Mouse (Mus musculus): ENCODE results near the gene Chpt1. TPM values are rescaled to one million over a fixed set of nuclear protein-coding genes. Genes with fewer than 3 reads are reported as not detected.
"Not testable (repeated sequence)": the region's sequence is repeated elsewhere in the genome, so short reads cannot be mapped to it uniquely, and the experiment has no call there.

Chpt1 gene
- total RNA-seq, 1 experiment from 2014 or later: 287 TPM

DNA sequence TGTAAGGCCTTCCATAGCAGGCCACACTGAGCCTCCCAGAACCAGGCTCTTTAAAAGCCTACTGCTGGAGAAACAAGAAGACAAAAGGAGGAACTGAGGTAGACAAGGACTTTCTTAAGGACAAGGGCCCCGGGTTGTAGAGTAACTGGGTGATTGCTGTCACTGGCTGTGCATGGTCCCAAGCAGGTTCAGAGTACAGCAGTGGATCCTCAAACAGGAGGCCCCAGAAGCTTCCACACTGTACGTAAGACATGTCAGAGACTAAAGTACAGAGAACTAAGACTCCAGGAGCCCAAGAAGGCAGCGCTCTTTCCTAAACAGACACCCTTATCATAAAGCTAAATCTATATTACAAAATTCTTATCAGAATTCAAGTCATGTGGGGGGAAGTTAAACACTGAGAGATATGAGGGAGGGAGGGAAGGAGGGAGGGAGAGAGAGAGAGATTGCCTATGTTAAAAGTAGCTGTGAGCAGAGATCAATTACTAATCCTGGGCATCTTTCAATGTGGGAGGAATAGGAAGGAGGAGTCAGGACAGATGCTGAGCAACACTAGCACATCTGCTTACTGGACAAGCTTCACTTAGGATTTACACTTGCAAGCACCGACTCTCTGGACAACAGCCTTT, 8.8 kb downstream of the Chpt1 start:
- no peak for DNase-seq

DNA sequence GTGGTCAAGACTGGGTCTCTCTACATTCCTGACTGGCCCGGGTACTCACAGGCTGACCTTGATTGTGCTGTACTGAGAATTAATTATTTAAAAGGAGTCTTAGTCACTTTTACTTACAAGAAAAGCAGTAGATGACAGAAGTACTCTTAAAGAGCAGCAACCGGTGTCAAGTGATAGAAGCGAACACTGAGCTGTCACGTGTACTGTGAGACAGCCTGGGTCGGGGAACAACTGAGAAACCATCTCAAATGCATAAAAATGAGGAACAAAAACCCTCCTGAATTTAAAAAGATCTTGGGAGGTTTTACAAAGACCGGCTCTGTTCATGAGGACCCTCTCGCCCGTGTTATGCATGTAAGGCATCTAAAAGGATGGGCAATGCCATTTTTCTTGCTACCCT, 11.2 kb downstream of the Chpt1 start:
- DNase-seq: no peak

DNA sequence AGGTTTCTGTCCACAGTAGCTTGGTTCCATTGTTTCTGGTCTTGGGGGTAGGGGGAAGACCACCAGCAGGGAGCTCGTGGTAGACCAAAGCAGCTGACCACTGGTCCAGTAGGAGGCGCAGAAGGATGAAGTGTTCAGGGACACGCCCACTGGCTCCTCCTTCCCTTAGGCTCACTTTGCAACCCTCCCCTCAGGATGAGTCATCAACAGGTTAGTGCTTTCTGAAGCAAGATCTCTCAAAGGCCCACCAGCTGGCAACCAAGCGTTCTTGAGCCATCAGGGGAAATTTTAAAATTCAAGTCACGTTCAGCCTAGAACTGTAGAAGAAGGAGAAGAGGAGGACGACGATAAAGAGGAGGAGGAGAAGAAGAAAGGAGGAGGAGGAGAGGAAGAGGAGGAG, 12.2 kb downstream of the Chpt1 start:
- no peak for DNase-seq

DNA sequence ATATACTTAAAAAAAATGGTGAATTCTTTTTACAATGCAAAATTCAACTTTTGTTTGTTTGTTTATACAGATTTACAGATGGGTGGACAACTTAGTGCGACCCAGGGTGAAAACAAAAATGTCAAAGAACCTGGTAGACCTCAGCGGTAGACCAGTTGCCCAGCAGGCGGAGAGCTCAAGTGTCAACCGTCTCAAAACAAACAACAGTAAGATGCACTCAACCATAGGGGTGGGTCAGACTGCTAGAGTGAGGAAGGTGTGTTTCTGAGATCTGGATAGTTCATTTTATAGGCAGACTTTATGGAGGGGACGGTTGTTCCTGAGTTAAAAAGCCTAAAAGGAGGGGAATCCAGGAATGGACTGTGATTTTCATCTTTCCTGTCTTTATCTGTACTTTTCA, 15.2 kb downstream of the Chpt1 start:
- no peak for DNase-seq

DNA sequence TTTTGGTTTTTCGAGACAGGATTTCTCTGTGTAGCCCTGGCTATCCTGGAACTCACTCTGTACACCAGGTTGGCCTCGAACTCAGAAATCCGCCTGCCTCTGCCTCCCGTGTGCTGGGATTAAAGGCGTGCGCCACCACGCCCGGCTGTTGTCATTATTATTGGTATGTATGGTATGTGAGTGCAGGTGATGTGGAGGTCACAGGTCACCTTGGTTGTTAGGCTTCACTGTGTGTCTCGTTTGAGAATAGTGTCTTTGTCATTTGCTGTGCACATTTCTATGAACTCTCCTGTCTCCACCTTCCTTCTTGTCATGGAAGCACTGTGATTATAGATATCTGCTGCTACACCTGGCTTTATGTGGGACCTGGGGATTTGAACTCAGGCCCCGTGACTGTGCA, 21.0 kb downstream of the Chpt1 start:
- not testable (repeated sequence) for DNase-seq

DNA sequence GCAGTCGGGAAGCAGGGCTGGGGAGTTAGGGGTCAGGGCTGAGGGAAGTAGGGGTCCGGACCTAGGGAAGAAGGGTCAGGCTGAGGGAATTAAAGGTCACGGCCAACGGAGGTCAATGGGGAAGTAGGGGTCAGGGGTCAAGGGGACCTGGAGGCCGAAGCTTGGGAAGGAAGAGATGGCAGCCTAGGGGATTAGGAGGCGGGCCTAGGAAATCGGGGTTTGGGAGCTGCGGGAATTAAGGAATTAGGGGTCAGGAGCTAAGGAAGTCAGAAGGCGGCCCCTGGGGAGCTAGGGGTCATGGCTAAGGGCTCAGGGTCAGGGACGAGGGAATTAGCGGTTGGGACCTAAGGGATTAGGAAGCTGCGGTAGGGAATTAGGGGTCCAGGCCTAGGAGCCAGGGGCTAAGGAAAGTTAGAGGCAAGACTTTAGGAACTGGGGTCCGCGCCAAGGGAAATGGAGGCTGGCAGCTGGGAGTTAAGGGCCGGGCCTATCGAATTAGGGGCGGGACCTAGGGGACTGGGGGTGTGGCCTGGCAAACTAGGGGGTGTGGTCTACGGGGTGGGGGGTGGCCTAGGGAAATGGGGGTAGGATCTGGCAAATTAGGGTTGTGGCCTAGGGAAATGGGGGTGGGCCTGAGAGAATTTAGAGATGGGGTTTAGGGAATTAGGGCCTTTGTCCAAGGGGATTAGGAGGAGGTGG, 43.6 kb downstream of the Chpt1 start:
- DNase-seq: no peak

DNA sequence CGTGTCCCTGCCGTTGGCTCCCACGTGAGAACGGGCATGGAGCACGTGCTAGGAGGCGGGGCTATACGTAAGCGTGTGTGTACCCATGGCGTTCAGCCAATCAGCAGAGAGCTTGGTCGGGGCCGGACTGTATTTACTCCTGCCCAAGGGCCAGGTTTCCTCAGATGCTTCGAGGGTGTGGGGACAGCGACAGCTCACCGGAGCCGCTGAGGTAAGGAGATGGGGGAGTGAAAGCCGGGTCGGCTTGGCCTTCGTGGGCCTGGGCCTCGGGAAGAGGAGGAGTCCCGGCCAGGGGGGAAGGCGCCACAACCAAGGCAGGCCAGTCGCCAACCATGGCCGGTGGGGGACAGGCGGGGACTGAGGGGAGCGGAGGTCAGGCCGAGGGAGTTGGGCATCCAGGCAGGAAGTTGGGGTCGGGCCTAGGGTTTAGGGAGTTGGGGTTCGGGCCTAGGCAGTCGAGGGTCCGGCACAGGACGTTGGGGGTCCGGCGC, 44.3 kb downstream of the Chpt1 start, which contains the start of gene Sycp3:
Sycp3 (plus strand) TSS at position 68 of the 491 bp plus-strand sequence.
- DNase-seq: no peak

DNA sequence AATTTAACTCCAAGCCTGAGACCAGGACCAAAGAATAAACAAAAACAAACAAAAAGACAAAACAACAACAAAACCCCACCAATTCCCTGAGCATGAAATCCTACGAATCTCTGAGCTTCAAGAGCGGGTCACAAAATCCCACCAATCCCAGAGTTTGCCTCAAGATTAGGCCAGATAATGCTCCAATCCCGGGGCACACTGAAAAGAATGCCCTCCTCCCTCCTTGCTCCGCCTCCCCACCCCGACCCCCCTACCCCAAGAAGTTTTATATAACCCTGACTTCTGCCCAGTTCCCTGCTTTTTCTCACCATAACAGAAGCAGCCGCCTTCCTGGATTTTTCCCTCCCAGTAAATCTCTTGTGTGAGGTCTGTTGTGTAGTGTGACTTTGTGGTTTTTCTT, 46.1 kb downstream of the Chpt1 start:
- DNase-seq: no peak

DNA sequence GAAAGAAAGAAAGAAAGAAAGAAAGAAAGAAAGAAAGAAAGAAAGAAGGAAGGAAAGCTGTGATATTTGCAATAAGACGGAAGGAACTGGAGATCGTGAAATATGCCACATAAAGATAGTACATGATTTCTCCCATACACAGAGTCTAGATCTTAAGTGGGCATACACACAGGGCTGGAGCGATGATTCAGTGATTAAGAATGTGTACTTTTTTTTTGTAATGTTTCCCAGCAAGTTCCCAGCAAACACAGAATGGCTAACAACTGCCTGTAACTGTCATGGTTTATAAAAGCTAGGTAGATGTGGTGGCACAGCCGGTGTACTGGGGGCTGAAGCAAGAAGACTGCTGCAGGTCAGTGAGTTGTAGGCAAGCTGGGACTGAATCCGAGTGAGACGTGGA, 51.9 kb downstream of the Chpt1 start:
- no peak for DNase-seq

DNA sequence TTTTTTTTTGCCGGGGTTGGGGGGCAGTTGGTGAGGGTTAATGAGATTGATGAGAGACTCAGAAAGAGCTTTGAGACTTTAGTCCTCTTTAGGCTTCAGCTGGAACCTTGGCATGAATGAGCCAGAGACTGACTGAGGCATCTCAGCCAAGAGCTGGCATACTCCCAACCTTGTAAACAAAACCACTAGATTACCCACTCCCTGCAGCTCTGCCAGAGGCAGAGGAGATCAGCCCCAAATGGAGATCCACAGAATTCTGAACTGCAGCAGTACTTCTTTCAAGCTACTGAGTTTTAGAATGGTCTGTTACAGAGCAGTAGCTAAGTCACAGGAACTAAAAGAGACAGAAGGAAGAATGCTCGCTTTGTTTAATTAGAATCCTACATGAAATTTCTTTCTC, 52.7 kb downstream of the Chpt1 start:
- peak; percentile 59 for DNase-seq

DNA sequence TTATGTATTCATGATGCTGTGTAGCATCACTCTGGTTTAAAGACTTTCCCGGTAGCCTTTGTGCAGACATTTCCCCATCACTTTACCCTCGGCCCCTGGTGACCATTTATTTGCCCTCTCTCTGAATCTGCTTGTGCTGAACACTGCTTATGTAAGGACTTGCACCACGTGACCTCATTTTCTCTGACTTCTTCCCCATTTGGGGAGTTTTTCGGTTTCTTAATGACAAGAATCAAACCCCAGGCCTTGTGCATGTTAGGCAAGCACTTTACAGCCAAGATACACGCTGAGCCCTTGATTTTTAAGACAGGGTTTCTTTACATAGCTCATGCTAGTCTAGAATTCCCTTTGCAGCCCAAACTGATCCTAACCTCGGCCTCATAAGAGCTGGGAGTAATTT, 62.6 kb downstream of the Chpt1 start:
- no peak for DNase-seq

DNA sequence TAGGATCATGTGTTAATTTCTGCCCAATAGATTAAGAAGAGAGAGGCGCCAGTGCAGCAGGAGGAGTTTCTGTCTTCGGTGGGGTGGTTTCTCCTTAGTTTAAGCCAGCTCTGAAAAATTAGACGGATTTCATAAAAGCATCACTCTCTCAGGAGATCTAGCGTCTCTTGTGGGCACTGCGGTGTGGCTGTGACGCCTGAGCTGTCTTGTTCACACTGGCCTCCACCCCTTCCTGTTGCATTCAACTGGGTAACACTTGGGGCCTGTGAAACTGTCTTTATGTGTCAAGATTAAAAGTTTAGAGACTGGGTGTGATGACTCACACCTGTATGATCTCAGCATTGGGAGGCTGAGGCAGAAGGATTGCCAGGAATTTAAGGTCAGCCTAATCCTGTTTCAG, 75.9 kb downstream of the Chpt1 start:
- DNase-seq: no peak

DNA sequence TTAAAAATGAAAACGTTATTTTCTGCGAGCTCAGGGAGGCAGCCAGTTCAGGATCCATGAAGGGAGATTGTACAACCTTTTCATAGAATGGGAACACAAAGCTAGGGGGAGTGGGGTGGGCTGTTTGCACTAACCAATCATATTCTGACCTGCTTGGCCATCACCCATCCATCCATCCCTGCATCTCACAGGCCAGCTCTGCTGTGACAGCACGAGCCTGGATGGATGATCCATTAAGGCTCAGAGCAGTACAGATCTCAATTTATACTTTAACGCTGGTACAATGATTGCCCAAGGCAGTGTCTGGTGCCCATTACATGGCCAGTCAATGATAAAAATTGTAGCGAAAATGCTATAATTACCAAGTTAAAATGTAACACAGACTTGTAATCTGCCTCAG, 77.0 kb downstream of the Chpt1 start:
- DNase-seq: no peak

DNA sequence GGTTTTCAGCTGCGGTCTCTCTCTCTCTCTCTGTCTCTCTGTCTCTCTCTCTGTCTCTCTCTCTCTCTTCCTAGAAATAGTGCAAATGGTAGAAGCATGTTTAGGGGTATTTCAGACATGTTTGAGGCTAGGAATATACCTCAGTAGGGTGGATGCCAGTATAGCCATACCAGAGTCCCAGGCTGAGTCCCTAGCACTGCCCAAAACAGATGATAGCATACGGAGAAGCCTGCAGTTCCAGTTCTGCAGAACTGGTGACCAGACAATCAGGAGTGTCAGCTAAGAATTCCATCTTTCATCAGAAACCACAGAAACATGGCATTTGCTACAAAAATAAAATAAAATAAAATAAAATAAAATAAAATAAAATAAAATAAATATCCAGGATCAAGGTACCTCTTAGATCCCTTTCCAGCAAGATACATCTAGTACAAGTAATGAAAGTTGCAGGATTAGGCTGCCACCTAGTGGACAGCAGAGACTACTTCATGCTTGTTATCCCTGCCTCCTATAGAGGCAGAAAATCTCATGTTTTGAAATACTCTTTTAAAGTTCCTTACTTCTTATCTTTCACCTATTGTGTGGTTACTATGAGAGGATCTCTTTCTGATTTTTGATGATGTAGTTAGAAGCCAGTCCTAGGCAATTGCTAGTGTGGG, 77.6 kb downstream of the Chpt1 start:
- DNase-seq: peak; percentile 79

DNA sequence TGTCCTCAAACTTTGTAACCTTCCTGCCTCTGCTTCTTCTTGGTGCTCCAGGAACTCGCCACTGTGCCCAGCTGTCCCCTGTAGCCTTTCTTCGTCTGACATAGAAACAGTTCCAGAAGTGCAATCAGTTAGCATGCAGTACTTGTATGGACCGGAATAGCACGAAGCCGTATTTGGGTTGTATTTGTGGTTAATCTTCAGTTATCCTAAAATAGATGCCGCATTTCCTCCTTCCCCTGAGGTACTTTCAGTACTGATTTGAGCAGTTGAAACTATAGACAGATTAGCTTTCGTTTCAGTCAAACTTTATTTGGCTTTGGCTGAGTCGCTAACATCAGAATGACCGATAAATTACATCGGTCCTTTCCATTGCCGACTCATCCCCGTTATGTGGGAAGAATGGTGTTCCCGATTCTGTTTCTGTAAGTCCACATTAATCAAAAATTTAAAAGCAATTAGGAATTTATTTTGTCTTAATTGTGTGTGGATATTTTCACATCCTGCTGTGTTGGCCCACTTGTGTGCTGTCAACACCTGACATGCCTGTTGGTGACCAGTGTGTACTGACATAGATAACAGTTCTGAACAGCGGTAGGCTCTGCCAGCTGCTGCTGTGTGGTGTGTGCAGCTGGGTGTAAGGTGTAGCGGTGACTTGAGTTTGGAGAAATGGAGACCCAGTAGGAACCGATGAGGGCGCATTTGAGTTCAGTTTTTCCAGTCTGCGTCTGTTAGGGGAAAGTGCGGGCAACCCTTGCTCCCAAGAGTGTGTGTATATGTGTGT, 83.0 kb downstream of the Chpt1 start:
- DNase-seq: no peak

DNA sequence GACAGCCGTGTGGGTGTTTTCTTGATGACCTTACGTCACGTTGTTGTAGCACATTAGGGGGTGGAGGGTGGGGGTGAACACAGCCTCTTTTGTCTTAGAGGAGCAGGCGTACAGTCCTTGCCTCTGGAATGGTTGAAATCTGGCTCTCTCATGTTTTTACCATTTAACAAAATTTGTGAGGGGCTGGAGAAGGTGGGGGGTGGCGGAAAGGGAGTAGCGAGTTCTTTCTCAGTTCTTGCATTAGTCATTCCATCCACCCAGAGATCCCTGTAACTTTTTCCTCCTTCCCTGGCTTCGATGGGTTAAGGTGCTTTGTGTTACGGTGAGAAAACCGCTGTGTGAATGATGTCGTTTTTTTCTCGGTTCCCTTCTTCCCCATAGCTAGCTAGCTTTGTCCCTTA, 83.7 kb downstream of the Chpt1 start:
- no peak for DNase-seq

DNA sequence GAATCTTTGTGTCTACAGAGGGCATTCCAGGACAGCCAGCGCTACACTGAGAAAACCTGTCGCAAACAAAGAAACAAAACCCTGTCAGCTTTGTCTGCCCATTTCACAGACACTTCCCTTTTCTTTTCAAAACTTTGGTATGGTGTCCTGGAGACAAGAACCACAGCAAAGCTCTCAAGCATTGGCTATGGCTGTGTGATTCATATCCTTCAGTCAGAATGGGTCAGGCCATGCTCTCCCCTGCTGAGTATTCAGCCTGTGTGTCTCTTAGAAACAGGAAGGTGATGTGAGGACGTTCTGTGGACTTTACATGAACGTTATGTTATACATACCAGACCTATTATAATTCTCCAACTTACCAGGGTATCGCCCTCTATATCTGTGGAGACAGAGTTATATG, 86.2 kb downstream of the Chpt1 start:
- DNase-seq: no peak

DNA sequence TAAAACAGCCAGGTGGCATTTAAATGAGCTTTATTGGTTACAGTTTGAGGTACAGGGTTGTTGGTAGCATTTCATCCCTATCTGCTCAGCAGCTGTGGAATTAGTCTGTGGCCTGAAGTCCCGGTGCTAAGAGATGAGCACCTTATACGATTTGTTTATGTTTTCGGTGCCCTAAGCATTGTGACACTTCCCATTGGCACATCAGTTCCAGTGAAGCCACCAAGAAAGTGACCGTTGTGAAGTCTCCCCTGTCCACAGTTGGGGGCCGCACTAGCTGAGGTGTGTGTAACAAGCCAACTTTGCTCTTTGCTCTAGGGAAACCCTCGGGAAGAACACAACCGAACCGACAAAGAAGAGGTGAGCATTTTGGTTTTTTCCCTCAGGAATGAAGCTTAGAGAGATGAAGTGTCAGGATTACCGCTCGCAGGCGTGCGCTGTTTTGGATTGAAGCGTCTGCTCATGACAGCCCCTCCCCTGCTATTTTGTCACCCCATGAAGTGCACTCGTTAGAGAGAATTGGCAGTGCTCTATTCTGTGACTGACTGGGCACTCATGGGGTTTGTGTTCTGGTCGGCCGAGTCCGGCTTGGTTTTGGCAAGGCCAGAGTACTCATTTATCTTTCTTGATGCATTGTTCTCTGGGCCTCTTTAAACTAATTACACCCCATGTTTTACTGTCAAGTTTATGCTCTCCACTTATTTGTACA, 91.4 kb downstream of the Chpt1 start:
- DNase-seq: no peak

DNA sequence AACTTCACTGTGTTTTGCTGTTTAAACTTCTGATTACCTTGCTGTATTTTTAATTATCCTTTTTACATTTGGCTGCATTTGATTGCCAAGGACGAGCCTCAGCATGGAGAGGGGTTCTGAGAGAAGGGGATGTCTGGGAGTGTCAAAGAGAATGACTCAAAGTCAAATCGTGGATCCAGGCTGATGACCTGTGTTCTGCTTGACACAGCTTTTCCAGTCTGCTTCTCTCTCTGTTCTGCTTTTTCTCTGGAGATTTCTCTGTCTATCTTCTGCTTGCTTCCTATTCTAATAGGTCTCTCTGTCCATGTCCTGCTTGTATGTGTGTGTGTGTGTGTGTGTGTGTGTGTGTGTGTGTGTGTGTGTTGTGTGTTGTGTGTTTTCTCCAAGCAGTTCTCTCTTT, 94.1 kb downstream of the Chpt1 start:
- DNase-seq: no peak

DNA sequence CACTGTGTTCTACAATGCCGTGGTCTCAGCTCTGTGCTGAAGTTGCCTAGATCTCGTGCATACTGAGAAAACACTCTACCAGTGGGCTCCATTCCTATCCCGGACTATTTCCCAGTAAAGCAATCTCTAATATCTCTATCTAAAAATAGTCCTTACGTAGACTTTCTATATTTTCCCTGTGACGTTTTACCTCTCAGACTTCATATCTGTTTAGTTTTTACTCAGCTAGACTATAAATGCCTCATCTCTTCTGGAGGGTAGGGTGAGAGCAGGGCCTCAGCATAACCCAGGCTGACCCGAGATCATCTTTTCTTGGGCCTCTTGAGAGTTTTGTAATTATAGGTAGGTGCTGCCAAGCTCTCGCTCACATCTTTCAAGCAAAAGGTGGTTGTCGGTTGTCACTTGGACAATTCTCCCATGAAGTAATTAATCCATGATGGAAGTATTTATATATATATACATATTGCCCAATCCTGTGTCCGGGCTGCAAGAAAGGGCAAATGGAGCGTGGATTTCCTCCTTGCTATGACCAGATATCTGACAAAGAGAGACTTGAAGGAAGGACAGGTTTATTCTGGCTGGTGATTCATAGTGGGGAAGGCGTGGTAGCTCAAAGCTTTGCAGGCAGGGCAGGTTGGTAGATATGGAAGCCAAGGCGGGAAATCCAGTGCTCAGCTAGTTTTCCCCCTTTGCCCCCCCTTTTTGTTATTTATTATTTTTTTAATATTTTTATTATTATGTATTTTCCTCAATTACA, 95.8 kb downstream of the Chpt1 start:
- DNase-seq: no peak

DNA sequence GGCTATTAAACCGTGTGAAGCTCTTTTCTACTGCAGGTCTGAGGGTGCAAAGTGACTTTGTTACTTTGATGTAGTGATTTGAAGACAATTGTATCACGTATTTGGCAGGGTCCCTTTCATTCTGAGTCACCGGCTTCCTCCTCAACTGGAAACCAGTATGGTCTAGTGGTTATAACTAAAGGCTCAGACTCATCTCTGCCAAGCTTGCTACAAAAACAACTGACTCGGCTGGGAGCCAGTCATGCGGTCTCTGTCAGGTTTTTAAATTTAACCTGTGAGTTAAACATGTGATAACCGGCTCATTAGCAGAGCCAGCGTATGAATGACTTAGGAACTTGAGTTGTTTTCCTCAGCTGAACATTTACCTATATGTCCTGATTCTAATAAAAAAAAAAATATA, 98.1 kb downstream of the Chpt1 start:
- DNase-seq: peak; percentile 23
